Mouse (Mus musculus) myocyte (in vitro differentiated cells): ENCODE results near the gene Dlg2. TPM values are rescaled to one million over a fixed set of nuclear protein-coding genes. Genes with fewer than 3 reads are reported as not detected.

Source experiments
- H3K27me3 ChIP-seq: one replicate; pipeline ENCODE4 v1.6.1; 2011; ENCODE audit not compliant: control insufficient read depth, insufficient read depth, insufficient read length
- H3K36me3 ChIP-seq: one replicate; pipeline ENCODE4 v1.6.1; 2011; ENCODE audit not compliant: control insufficient read depth, insufficient read depth
- H3K4me2 ChIP-seq: one replicate; pipeline ENCODE4 v1.6.1; 2011; ENCODE audit warnings: low read depth, control low read depth
- H3K4me3 ChIP-seq: one replicate; pipeline ENCODE4 v1.5.1; 2011; ENCODE audit warnings: mild to moderate bottlenecking, control low read depth, moderate library complexity
- H3K79me2 ChIP-seq: one replicate; pipeline ENCODE4 v1.6.1; 2011; ENCODE audit not compliant: control insufficient read depth, insufficient read depth
- H3ac ChIP-seq: one replicate; pipeline ENCODE4 v1.6.1; 2011; ENCODE audit not compliant: control insufficient read depth, insufficient read length
- CEBPB ChIP-seq: IDR thresholded peaks from 2 replicates; pipeline ENCODE4 v1.6.1; 2011; ENCODE audit warnings: mild to moderate bottlenecking, moderate library complexity; ENCODE audit not compliant: poor library complexity, insufficient read depth, severe bottlenecking
- E2F4 ChIP-seq: IDR thresholded peaks from one replicate; pipeline ENCODE4 v1.6.1; 2011; ENCODE audit warnings: mild to moderate bottlenecking, control low read depth, moderate library complexity; ENCODE audit not compliant: insufficient read depth
- MAX ChIP-seq: IDR thresholded peaks from one replicate; pipeline ENCODE4 v1.6.1; 2011; ENCODE audit warnings: low read depth, mild to moderate bottlenecking, control low read depth
- MYOD1 ChIP-seq, 3 experiments: IDR thresholded peaks; one replicate each; pipeline ENCODE4 v1.6.1; 2011; ENCODE audit warnings: control low read depth in 2 of 3, low read depth in 2 of 3, mild to moderate bottlenecking in 2 of 3, moderate library complexity in 1 of 3; ENCODE audit not compliant: insufficient read length in 2 of 3, control insufficient read depth in 1 of 3
- MYOG ChIP-seq, 3 experiments: IDR thresholded peaks; one replicate each; pipeline ENCODE4 v1.6.1; 2011; ENCODE audit warnings: control low read depth in 2 of 3, low read depth in 2 of 3, mild to moderate bottlenecking in 2 of 3; ENCODE audit not compliant: insufficient read length in 2 of 3, control insufficient read depth in 1 of 3, insufficient read depth in 1 of 3
- POLR2A ChIP-seq: IDR thresholded peaks from one replicate; pipeline ENCODE4 v1.6.1; 2011; ENCODE audit warnings: low read depth, mild to moderate bottlenecking, control low read depth, moderate library complexity; ENCODE audit not compliant: insufficient read length
- POLR2AphosphoS2 ChIP-seq: IDR thresholded peaks from one replicate; pipeline ENCODE4 v1.6.1; 2011; ENCODE audit warnings: low read depth, control low read depth; ENCODE audit not compliant: insufficient read length
- REST ChIP-seq: IDR thresholded peaks from one replicate; pipeline ENCODE4 v1.6.1; 2011; ENCODE audit warnings: mild to moderate bottlenecking, control low read depth, moderate library complexity; ENCODE audit not compliant: insufficient read depth, insufficient read length
- SRF ChIP-seq: IDR thresholded peaks from one replicate; pipeline ENCODE4 v1.6.1; 2011; ENCODE audit warnings: low read depth; ENCODE audit not compliant: control insufficient read depth, insufficient read length
- TCF12 ChIP-seq: IDR thresholded peaks from one replicate; pipeline ENCODE4 v1.6.1; 2011; ENCODE audit warnings: mild to moderate bottlenecking, control low read depth; ENCODE audit not compliant: poor library complexity, insufficient read depth, severe bottlenecking
- TCF3 ChIP-seq: IDR thresholded peaks from one replicate; pipeline ENCODE4 v1.6.1; 2011; ENCODE audit warnings: low read depth, control low read depth; ENCODE audit not compliant: insufficient read length
- USF1 ChIP-seq: IDR thresholded peaks from one replicate; pipeline ENCODE4 v1.6.1; 2011; ENCODE audit warnings: low read depth, mild to moderate bottlenecking, control low read depth, moderate library complexity
- polyA plus RNA-seq: library from polyadenylated mRNA; unstranded; fragments of >200 nt; fragmentation: generic; extraction: Trizol; gene quantifications from one replicate; pipeline ENCODE4 v1.2.1, GENCODE M21; 2012; ENCODE audit warnings: missing spikeins

The Dlg2 gene
- polyA plus RNA-seq, 1 experiment: 0.65 TPM

DNA sequence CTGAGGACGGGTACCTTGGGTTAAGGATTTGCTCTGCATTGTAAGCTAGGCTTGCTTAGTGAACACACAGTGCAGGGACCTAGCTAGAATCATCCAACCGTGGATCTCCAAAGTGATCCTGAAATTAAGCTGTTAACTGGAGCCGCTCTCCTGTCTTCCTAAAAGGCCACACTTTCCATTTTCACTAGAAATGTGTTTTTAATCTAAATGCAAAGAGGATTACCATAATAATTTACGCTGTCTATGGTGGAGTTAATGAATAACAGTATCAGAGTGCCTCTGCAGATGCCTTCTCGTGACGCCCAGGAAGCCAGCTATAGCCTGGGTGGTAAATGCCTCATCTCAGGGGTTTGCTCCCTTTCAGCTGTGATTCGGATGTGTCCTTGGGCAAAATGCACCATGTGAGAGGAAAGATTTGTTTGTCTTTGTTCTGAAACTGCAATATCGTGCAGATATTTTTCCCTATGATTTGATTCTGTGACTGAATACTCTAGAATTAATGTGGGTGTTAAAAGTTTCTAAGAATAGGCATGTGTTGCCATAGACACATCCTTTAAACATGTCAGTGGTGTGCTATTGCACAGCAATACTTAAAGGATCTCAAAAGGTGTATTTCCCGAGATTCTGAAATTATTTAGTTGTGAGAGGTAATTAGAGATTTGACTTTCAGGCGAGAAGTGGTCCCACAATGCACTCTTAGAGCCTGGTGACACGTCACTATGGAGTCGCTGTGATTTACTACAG, 587.0 kb downstream of the Dlg2 start:
- Histone ChIP-seq H3ac (no peak overlapping the region), H3K4me2 (no peak overlapping the region), H3K79me2 (no peaks in the 10 kb centered on the region), H3K36me3 (no peaks in the 10 kb centered on the region), H3K27me3 (no peaks in the 10 kb centered on the region), H3K4me3 (no peak overlapping the region)
- TF ChIP-seq USF1 (no peak), TCF12 (no peak), POLR2AphosphoS2 (no peak), MAX (no peak), MYOG (IDR thresholded peaks at IDR 0.05; ENCODE audit: control insufficient read depth in 1 of 3, insufficient read depth in 1 of 3, insufficient read length in 2 of 3, low read depth in 2 of 3) (no peak), MYOD1 (IDR thresholded peaks at IDR 0.05; ENCODE audit: control insufficient read depth in 1 of 3, insufficient read length in 2 of 3, low read depth in 2 of 3) (no peak), TCF3 (no peak), REST (no peak), CEBPB (no peak), POLR2A (no peak), E2F4 (no peak), SRF (no peak)

DNA sequence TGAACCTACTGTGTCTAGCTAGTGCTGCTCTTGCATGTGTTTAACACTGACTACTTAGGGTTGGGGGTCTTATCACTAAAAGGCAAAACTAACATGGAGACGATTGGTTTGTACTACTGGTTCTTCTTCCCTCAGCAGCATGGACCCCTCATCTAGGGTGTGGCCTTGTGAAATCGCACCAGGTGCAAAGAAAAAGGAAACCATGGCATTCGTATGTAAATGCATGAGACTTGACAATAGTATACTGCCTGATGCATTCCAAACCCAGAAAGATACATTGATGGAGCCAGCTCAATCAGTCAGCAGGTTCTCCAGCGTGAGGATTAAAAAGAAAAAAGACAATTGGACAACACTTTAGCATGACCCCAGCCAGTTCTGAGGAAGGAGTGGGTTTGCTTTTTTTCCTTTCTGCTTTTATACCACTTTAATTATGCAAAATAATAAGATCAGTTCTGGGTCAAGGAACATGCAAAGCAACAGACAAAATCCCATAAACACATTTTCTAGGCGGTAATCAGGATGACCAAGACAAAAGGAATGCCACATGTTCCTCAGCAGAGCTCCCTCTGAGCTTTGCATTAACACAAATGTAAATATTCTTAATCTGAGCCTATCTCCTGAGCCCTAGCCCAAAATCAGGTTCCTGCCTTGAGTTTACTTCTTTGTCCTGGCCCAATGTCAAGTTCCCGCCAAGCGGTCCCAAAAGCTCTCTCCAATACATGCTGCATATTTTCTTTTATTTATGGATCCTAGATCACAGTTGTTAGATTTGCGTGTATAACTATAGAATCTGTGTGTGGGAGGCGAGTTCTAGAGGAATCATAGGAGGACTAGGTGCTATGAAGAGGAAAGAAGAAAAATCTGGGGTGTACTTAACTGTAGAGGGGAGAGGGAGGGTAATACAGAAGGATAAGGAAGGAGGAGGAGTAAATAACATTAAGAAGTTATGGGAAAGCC, 595.6 kb downstream of the Dlg2 start:
- no peaks in the 10 kb centered on the region for H3K36me3 ChIP-seq
- no peaks in the 10 kb centered on the region for H3K79me2 ChIP-seq
- no peak overlapping the region for H3ac ChIP-seq
- H3K27me3 ChIP-seq: no peaks in the 10 kb centered on the region
- TF ChIP-seq TCF3 (no peak), MAX (no peak), USF1 (no peak), POLR2A (no peak), REST (no peak)
- no peak overlapping the region for H3K4me2 ChIP-seq
- no peak overlapping the region for H3K4me3 ChIP-seq

DNA sequence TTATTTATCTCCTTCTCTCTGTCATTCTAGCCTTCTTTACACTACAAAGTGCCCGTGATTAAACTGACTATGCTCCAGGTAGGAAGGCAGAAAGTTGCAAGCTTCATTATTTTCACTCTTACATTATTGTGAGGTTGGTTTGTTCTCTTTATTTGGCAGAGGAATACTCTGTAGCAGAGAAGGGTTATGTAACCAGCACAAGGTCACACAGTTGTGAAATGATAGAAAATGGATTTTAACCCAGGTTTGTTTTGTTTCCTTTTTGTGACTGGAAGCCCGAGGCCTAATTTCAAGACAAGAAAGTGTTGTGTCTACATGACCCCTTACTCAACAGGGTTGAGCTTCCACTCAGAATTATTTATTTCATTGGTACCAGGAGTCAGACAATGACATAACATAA, 609.6 kb downstream of the Dlg2 start:
- Histone ChIP-seq H3K27me3 (no peaks in the 10 kb centered on the region), H3K36me3 (no peaks in the 10 kb centered on the region), H3K4me2 (no peak overlapping the region), H3ac (no peak overlapping the region), H3K79me2 (no peaks in the 10 kb centered on the region), H3K4me3 (no peak overlapping the region)
- TF ChIP-seq SRF (no peak), E2F4 (no peak), TCF12 (no peak), POLR2A (no peak), POLR2AphosphoS2 (no peak), TCF3 (no peak)

DNA sequence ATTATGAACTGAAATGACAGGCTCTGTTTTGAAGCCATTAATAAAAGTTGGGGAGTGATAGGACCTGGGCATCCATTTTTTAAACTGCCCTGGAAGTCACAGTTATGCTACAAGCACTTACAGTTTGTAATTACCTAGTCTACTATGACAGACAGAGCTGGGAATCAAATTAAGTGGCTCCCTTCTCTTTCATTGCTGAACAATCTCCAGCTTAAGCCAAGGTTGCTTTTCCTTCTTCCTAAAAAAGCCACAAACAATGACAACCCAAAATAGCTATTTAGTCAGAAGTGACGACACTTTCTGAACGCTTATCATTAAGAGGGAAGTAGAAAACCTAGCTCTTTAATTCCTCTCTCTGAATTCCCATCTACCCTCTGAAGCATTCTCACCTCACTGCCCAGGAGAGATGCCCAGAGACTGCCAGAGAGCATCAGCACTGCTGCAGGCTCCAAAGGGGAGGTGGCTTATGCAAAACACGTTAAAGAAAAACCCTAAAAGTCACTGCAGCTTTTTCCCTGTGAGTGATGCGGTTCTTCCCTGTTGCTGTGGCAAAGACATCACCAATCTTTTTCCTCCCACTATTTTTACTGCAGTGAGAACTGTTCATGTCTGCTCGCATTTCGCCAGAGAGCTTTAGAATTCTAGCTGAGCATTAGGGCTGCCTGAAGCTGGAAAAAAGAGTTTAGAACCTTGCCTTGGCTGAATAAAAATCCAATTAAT, 612.9 kb downstream of the Dlg2 start:
- Histone ChIP-seq H3K4me3 (no peak overlapping the region), H3K27me3 (no peaks in the 10 kb centered on the region), H3ac (no peak overlapping the region), H3K79me2 (no peaks in the 10 kb centered on the region), H3K36me3 (no peaks in the 10 kb centered on the region), H3K4me2 (no peak overlapping the region)
- TF ChIP-seq CEBPB (no peak), POLR2AphosphoS2 (no peak), POLR2A (no peak), MYOG (IDR thresholded peaks at IDR 0.05; ENCODE audit: control insufficient read depth in 1 of 3, insufficient read depth in 1 of 3, insufficient read length in 2 of 3, low read depth in 2 of 3) (no peak), USF1 (no peak), TCF12 (no peak), MAX (no peak), SRF (no peak)

- Histone ChIP-seq H3K4me2 (no peak overlapping the region), H3K27me3 (no peaks in the 10 kb centered on the region), H3K36me3 (no peaks in the 10 kb centered on the region), H3ac (no peak overlapping the region), H3K4me3 (no peak overlapping the region), H3K79me2 (no peaks in the 10 kb centered on the region)
- TF ChIP-seq MAX (no peak), CEBPB (no peak)
These were observed 613.9 kb downstream of the Dlg2 start for GRCm38 (mm10) chr7:91090317-91090829.
